Mouse (Mus musculus): ENCODE data around the gene Dync1i2. TPM values are rescaled to one million over a fixed set of nuclear protein-coding genes. Genes with fewer than 3 reads are reported as not detected.

Gene Dync1i2
- total RNA-seq, 2 experiments from 2014 or later, result 55.8 to 63.1 TPM

DNA sequence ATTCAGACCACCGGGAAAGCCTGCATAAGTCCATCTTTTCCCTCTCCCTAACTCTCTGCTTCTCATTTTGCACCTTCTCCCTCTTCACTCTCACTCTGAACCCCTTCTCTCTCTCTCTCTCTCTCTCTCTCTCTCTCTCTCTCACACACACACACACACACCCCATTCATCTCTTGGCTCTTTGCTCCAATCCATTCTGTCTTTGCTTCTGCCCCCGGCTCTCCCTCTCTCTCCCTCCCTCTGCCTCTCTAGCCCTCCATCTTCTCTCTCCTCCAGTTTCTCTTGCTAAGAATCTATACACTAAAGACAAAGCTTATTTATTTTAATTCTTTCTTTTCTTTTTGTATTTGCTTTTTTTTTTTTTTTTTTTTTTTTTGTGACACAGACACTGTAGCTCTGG lies 98.2 kb downstream of the Dync1i2 start:
- no peak for DNase-seq (ENCODE audit: low spot score)
- intact Hi-C loops (cut with DNase I), result no loop called here

DNA sequence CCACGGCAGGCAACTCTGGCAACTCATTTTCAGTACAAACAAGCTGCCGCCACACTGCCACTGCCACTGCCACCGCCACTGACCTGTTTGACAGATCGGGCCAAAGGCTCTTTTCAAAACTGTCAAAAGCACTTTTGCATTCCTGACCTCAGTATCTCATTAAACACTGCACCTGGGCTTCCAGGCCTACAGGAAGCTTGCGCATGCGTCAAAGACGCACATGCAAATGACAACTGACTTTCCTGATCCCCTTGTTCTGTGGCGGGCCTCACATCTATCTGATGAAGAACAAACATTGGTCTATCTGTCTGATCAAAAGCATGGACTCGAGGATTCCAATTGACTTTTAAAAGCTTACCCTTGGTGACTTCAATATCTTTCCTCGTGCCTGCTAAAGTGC lies 100.6 kb downstream of the Dync1i2 start:
- DNase-seq (ENCODE audit: low spot score), result no peak
- intact Hi-C loops (cut with DNase I), result no loop called here

Other genes starting within 250 kb of the Dync1i2 start
- gene Dcaf17, start 156.4 kb upstream of the Dync1i2 start, total RNA-seq (2021), result 1 to 10 TPM; 4.9 to 5.2 TPM
- 1 to 10 TPM; 4.2 to 5.3 TPM for gene Mettl8, start 156.1 kb upstream of the Dync1i2 start, total RNA-seq (2021)
- 1 to 10 TPM; 1.5 to 1.9 TPM for gene Cybrd1, start 93.8 kb upstream of the Dync1i2 start, total RNA-seq (2021)
- 100 to 1,000 TPM; 264 to 279 TPM for gene Slc25a12, start 156.0 kb downstream of the Dync1i2 start, total RNA-seq (2021)
- gene Hat1, start 177.3 kb downstream of the Dync1i2 start, total RNA-seq (2021), result 10 to 100 TPM; 26.6 to 29.6 TPM
- gene Metap1d, start 241.6 kb downstream of the Dync1i2 start, total RNA-seq (2021), result 10 to 100 TPM; 45.8 to 47.9 TPM